ENCODE assay signal across 29 mouse cellular contexts in genomic region chr2:155552336-155552735, GRCm38 (mm10). TPM values are rescaled to one million over a fixed set of nuclear protein-coding genes. Genes with fewer than 3 reads are reported as not detected.
A peak's percentile ranks its signal among the peaks of the same experiment; 100 is the strongest.
DNase-seq lines count a peak whose midpoint lies in the region; ATAC-seq and TF ChIP-seq lines count a peak whose summit lies in the region.
"Had no signal": no experiment of that assay in that cellular context is flagged by ENCODE, and none has a peak within 500 bp of the region (broad histone marks: within the 10 kb centered on the region; RNA-seq: fewer than 3 reads in every experiment).

No protein-coding gene starts in this region.

- DNase-seq in CD4-positive, CD25-positive, alpha-beta regulatory T cell, adult 2 months (ENCODE audit: low read depth, low spot score): peak; percentile 26
- DNase-seq in stomach, postnatal 0 days (ENCODE audit: low spot score): no peak
- DNase-seq in thymus, postnatal 4 days: peak; percentile 35
- DNase-seq in cerebellum, postnatal 4 days (ENCODE audit: low spot score in 2 of 2): no peak
- DNase-seq in left cerebral cortex, adult 8-10 months (ENCODE audit: low spot score in 2 of 2): no peak
- DNase-seq: adrenal gland, adult 2 months; adrenal gland, postnatal 36 days; cerebellum, adult 18-20 months; cerebellum, postnatal 14 days; gastrocnemius, postnatal 10 days; heart, postnatal 10 days; kidney, adult 11 months; kidney, postnatal 14 days; layer of hippocampus, adult 9-11 months; midbrain, embryonic 14.5 days; retina, postnatal 1 day; right cerebral cortex, postnatal 25 days; spleen, adult 18-20 months had no signal

- no peak overlapping the region for H3K9ac ChIP-seq in stomach, embryonic 14.5 days (replicated peaks; ENCODE audit: low read depth, low read length)
- H3K9ac ChIP-seq in stomach, postnatal 0 days (ENCODE audit: low read length): no peak overlapping the region
- H3K9ac ChIP-seq: forebrain, embryonic 13.5 days; heart, embryonic 13.5 days; limb, embryonic 12.5 days; neural tube, embryonic 15.5 days had no signal

- ATAC-seq in CD4-positive, CD25-positive, alpha-beta regulatory T cell, adult 4 months: no peak
- no peak for ATAC-seq in stomach, embryonic 14.5 days (ENCODE audit: insufficient number of reproducible peaks, insufficient read depth, low FRiP score, low read depth)
- ATAC-seq in stomach, postnatal 0 days (ENCODE audit: low FRiP score, low TSS enrichment): no peak
- ATAC-seq: forebrain, embryonic 13.5 days; hindbrain, embryonic 16.5 days had no signal

- no peaks in the 10 kb centered on the region for H3K9me3 ChIP-seq in stomach, embryonic 14.5 days (ENCODE audit: control insufficient read depth, low read depth, low read length)
- no peaks in the 10 kb centered on the region for H3K9me3 ChIP-seq in stomach, postnatal 0 days (ENCODE audit: control insufficient read depth, low read length)
- H3K9me3 ChIP-seq: forebrain, embryonic 13.5 days; heart, embryonic 13.5 days; hindbrain, embryonic 10.5 days; limb, embryonic 12.5 days; neural tube, embryonic 15.5 days had no signal

- no peaks in the 10 kb centered on the region for H3K27me3 ChIP-seq in stomach, embryonic 14.5 days (ENCODE audit: control insufficient read depth, insufficient read depth, low read length)
- no peaks in the 10 kb centered on the region for H3K27me3 ChIP-seq in stomach, postnatal 0 days (ENCODE audit: control insufficient read depth, insufficient read depth, low read length)
- H3K27me3 ChIP-seq in small intestine, adult 2 months (ENCODE audit: control insufficient read depth, insufficient read depth, low read length): no peaks in the 10 kb centered on the region
- H3K27me3 ChIP-seq: forebrain, embryonic 13.5 days; heart, embryonic 13.5 days; limb, embryonic 12.5 days; neural tube, embryonic 15.5 days had no signal

- no peaks in the 10 kb centered on the region for H3K36me3 ChIP-seq in stomach, embryonic 14.5 days (ENCODE audit: control insufficient read depth, insufficient read depth, low read length)
- no peaks in the 10 kb centered on the region for H3K36me3 ChIP-seq in stomach, postnatal 0 days (ENCODE audit: control insufficient read depth, insufficient read depth, low read length)
- peaks cover 10% of the 10 kb centered on the region; the same call in 1 of the 2 replicates for H3K36me3 ChIP-seq in small intestine, adult 2 months (ENCODE audit: control insufficient read depth, insufficient read depth, low read length)
- H3K36me3 ChIP-seq: heart, embryonic 13.5 days; hindbrain, embryonic 10.5 days; limb, embryonic 12.5 days had no signal

- no peak for TF ChIP-seq EP300 in stomach, postnatal 0 days (optimal IDR thresholded peaks at IDR 0.05)

- peak overlapping the region; percentile 57; the same call in 1 of the 2 replicates for H3K27ac ChIP-seq in stomach, embryonic 14.5 days (ENCODE audit: low read length)
- no peak overlapping the region; the same call in 1 of the 2 replicates for H3K27ac ChIP-seq in stomach, postnatal 0 days (replicated peaks)
- H3K27ac ChIP-seq in small intestine, adult 2 months (ENCODE audit: insufficient read depth, low read depth, low read length): peak overlapping the region; percentile 27; the same call in 1 of the 2 replicates
- H3K27ac ChIP-seq: forebrain, embryonic 13.5 days; heart, embryonic 13.5 days; hindbrain, embryonic 10.5 days; limb, embryonic 12.5 days; neural tube, embryonic 15.5 days had no signal

- no peak for TF ChIP-seq POLR2A in small intestine, adult 2 months (IDR thresholded peaks at IDR 0.05; ENCODE audit: low read depth, low read length)

- no peak for TF ChIP-seq CTCF in stomach, postnatal 0 days (IDR thresholded peaks at IDR 0.05; ENCODE audit: low read depth)
- TF ChIP-seq CTCF in small intestine, adult 2 months (IDR thresholded peaks at IDR 0.05; ENCODE audit: extremely low read depth, insufficient read length, insufficient replicate concordance, low read depth, low read length): no peak

- no peak overlapping the region for H3K4me3 ChIP-seq in stomach, embryonic 14.5 days (ENCODE audit: low read depth, low read length)
- H3K4me3 ChIP-seq in stomach, postnatal 0 days (ENCODE audit: low read depth, low read length): no peak overlapping the region
- no peak overlapping the region for H3K4me3 ChIP-seq in small intestine, adult 2 months (ENCODE audit: low read depth, low read length)
- H3K4me3 ChIP-seq: forebrain, embryonic 13.5 days; heart, embryonic 13.5 days; hindbrain, embryonic 10.5 days; limb, embryonic 12.5 days; neural tube, embryonic 15.5 days had no signal

- no peak overlapping the region for H3K4me2 ChIP-seq in stomach, embryonic 14.5 days (replicated peaks; ENCODE audit: low read depth, low read length)
- H3K4me2 ChIP-seq in stomach, postnatal 0 days (replicated peaks; ENCODE audit: low read depth): no peak overlapping the region
- H3K4me2 ChIP-seq: forebrain, embryonic 13.5 days; heart, embryonic 13.5 days; limb, embryonic 12.5 days; neural tube, embryonic 15.5 days had no signal

- no peaks in the 10 kb centered on the region for H3K4me1 ChIP-seq in stomach, embryonic 14.5 days (ENCODE audit: control insufficient read depth, insufficient read depth, low read length)
- H3K4me1 ChIP-seq in stomach, postnatal 0 days (replicated peaks; ENCODE audit: control insufficient read depth, insufficient read depth): no peaks in the 10 kb centered on the region
- H3K4me1 ChIP-seq in small intestine, adult 2 months (ENCODE audit: control insufficient read depth, insufficient read depth, insufficient read length, low read length): no peaks in the 10 kb centered on the region; the same call in 1 of the 2 replicates
- H3K4me1 ChIP-seq: forebrain, embryonic 13.5 days; heart, embryonic 13.5 days; limb, embryonic 12.5 days; neural tube, embryonic 15.5 days had no signal

RNA-seq across cellular contexts. Expression of gene Ggt7, which starts 34.3 kb away (rescaled TPM):
- 10 to 100 TPM; 15.7 to 28.5 TPM for polyA plus RNA-seq in CD4-positive, CD25-positive, alpha-beta regulatory T cell, adult 4 months (2017; shearing (Covaris generic))
- 2.4 and 2.6 TPM in 2 replicates for polyA plus RNA-seq in stomach, embryonic 14.5 days (2014; fragmentation: Nextera tagmentation; extraction: Ambion mirVana)
- 2.6 and 2.9 TPM in 2 replicates for polyA plus RNA-seq in stomach, postnatal 0 days (2015; fragmentation: Nextera tagmentation; extraction: Ambion mirVana)
- polyA plus RNA-seq in small intestine, adult 2 months (2012; rRNA removed): 4.7 and 7.0 TPM in 2 replicates
- 100 to 1,000 TPM; 104 to 117 (median 113) TPM for total RNA-seq in left cerebral cortex, adult 8-10 months (2022)

RNA-seq across cellular contexts. Expression of gene Acss2, which starts 34.6 kb away (rescaled TPM):
- 10 to 100 TPM; 16.1 to 17.6 TPM for polyA plus RNA-seq in CD4-positive, CD25-positive, alpha-beta regulatory T cell, adult 4 months (2017; shearing (Covaris generic))
- polyA plus RNA-seq in stomach, embryonic 14.5 days (2014; fragmentation: Nextera tagmentation; extraction: Ambion mirVana): 9.5 and 10.8 TPM in 2 replicates
- 10.3 and 13.6 TPM in 2 replicates for polyA plus RNA-seq in stomach, postnatal 0 days (2015; fragmentation: Nextera tagmentation; extraction: Ambion mirVana)
- 9.1 and 18.8 TPM in 2 replicates for polyA plus RNA-seq in small intestine, adult 2 months (2012; rRNA removed)
- total RNA-seq in left cerebral cortex, adult 8-10 months (2022): 10 to 100 TPM; 53.0 to 64.3 (median 55.1) TPM

RNA-seq across cellular contexts. Expression of gene Gss, which starts 40.3 kb away (rescaled TPM):
- polyA plus RNA-seq in CD4-positive, CD25-positive, alpha-beta regulatory T cell, adult 4 months (2017; shearing (Covaris generic)): 10 to 100 TPM; 10.7 to 16.9 TPM
- 24.2 and 26.1 TPM in 2 replicates for polyA plus RNA-seq in stomach, embryonic 14.5 days (2014; fragmentation: Nextera tagmentation; extraction: Ambion mirVana)
- 47.9 and 54.2 TPM in 2 replicates for polyA plus RNA-seq in stomach, postnatal 0 days (2015; fragmentation: Nextera tagmentation; extraction: Ambion mirVana)
- 73.0 and 85.3 TPM in 2 replicates for polyA plus RNA-seq in small intestine, adult 2 months (2012; rRNA removed)
- total RNA-seq in left cerebral cortex, adult 8-10 months (2022): 10 to 100 TPM; 14.6 to 15.7 (median 15.0) TPM

RNA-seq across cellular contexts. Expression of gene Myh7b, which starts 58.7 kb away (rescaled TPM):
- not detected for polyA plus RNA-seq in CD4-positive, CD25-positive, alpha-beta regulatory T cell, adult 4 months (2017; shearing (Covaris generic))
- 0.39 and 0.76 TPM in 2 replicates for polyA plus RNA-seq in stomach, embryonic 14.5 days (2014; fragmentation: Nextera tagmentation; extraction: Ambion mirVana)
- 0.05 and 0.15 TPM in 2 replicates for polyA plus RNA-seq in stomach, postnatal 0 days (2015; fragmentation: Nextera tagmentation; extraction: Ambion mirVana)
- 0.47 and 0.51 TPM in 2 replicates for polyA plus RNA-seq in small intestine, adult 2 months (2012; rRNA removed)
- 10 to 100 TPM in 1 of 4 experiments, 1 to 10 TPM in 3; 3.7 to 13.0 (median 7.2) TPM for total RNA-seq in left cerebral cortex, adult 8-10 months (2022)
- total RNA-seq: monocyte, adult 5-6 weeks had no signal
- polyA plus RNA-seq: activated CD4-positive, CD25-positive, alpha-beta regulatory T cell, adult 4 months had no signal

Comparison
In these comparisons a context has a peak if more than half of its experiments do, and no peak if none do; other contexts are left out.
1. DNase-seq: peak in CD4-positive, CD25-positive, alpha-beta regulatory T cell, adult 2 months (single experiment) and thymus, postnatal 4 days (single experiment); none in stomach, postnatal 0 days (single experiment), cerebellum, postnatal 4 days (0 of 2) and left cerebral cortex, adult 8-10 months (0 of 2).